ENCODE assay signal across 17 mouse cellular contexts in the genomic region with DNA sequence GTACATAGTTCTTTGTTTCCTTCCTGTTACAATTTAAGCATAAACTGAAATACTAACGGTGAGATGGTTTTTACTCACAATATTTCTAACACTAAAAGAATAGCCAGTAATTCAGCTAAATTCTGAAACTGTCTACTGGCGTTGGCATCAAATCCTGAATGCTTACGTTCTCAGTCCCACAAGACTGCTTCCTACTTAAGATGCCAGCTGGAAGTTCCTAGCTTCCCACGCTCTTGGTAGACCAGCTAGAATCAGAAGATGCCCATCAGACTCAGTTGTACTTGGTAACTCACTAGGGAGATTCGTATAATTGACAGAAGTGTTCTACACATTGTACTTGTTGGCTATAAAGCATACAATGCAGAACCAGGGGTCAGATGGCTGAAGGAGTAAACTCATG.
"Had no signal": no experiment of that assay in that cellular context is flagged by ENCODE, and none has a peak within 500 bp of the region (broad histone marks: within the 10 kb centered on the region; RNA-seq: fewer than 3 reads in every experiment).

No protein-coding gene starts in this region.

- H3K4me2 ChIP-seq: lung, embryonic 15.5 days; midbrain, embryonic 11.5 days; midbrain, embryonic 13.5 days; midbrain, embryonic 15.5 days; neural tube, embryonic 12.5 days; stomach, embryonic 15.5 days had no signal

- H3K4me1 ChIP-seq: megakaryocyte, embryonic 14.5 days; stomach, embryonic 15.5 days had no signal

- H3K36me3 ChIP-seq: lung, embryonic 15.5 days; midbrain, embryonic 13.5 days; midbrain, embryonic 15.5 days; neural tube, embryonic 12.5 days; stomach, embryonic 15.5 days had no signal

- H3K9me3 ChIP-seq: lung, embryonic 15.5 days; megakaryocyte, embryonic 14.5 days; midbrain, embryonic 13.5 days; midbrain, embryonic 15.5 days; neural tube, embryonic 12.5 days; stomach, embryonic 15.5 days had no signal

- ATAC-seq: lung, postnatal 0 days; midbrain, embryonic 13.5 days; midbrain, embryonic 15.5 days had no signal

- DNase-seq: lung, adult 2 months; lung, postnatal 14 days; lung, postnatal 36 days; right cerebral cortex, postnatal 14 days; thymus, adult 18-20 months; thymus, postnatal 14 days; thymus, postnatal 36 days had no signal

- H3K4me3 ChIP-seq: lung, embryonic 15.5 days; megakaryocyte, embryonic 14.5 days; midbrain, embryonic 13.5 days; midbrain, embryonic 15.5 days; neural tube, embryonic 12.5 days; stomach, embryonic 15.5 days had no signal

- H3K27ac ChIP-seq: lung, embryonic 15.5 days; macrophage; midbrain, embryonic 15.5 days; neural tube, embryonic 12.5 days; stomach, embryonic 15.5 days; stomach, postnatal 0 days had no signal

- H3K9ac ChIP-seq: lung, embryonic 15.5 days; midbrain, embryonic 13.5 days; midbrain, embryonic 15.5 days; neural tube, embryonic 12.5 days; stomach, embryonic 15.5 days had no signal

- H3K27me3 ChIP-seq: lung, embryonic 15.5 days; megakaryocyte, embryonic 14.5 days; midbrain, embryonic 13.5 days; midbrain, embryonic 15.5 days; neural tube, embryonic 12.5 days; stomach, embryonic 15.5 days had no signal
